Comparison of ENCODE assay signal across 19 mouse cellular contexts in the genomic region with DNA sequence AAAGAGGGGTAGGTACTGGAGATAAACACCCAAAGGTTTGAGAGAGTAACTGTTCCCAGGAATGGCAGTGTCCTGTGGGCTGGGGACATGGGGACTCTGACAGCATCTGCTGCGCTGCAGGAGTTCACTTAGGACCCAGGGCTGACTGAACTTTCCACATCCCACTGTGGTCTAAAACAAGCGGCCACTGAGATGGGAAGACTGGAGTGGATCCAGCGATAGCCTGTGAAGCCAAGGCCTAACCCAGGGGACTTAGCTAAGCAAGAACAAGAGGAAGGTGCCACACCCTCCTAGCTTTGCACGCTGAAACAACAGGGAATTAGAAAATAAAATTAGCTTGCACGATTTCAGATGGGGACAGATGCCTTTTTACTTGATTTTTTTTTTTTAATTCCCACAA.
DNase-seq lines count a peak whose midpoint lies in the region; ATAC-seq and TF ChIP-seq lines count a peak whose summit lies in the region.
"Had no signal": no experiment of that assay in that cellular context is flagged by ENCODE, and none has a peak within 500 bp of the region (broad histone marks: within the 10 kb centered on the region; RNA-seq: fewer than 3 reads in every experiment).

No protein-coding gene starts in this region.

- H3K4me1 ChIP-seq in limb, embryonic 15.5 days, result peaks cover 37% of the 10 kb centered on the region
- H3K4me1 ChIP-seq: hindbrain, embryonic 13.5 days; liver, embryonic 15.5 days; neural tube, embryonic 13.5 days had no signal

- H3K36me3 ChIP-seq in limb, embryonic 15.5 days, result no peaks in the 10 kb centered on the region
- H3K36me3 ChIP-seq: heart, embryonic 15.5 days; hindbrain, embryonic 13.5 days; liver, embryonic 15.5 days; neural tube, embryonic 13.5 days had no signal

- ATAC-seq in limb, embryonic 15.5 days (ENCODE audit: insufficient number of reproducible peaks, low FRiP score, low TSS enrichment, low read depth), result no peak
- no peak for ATAC-seq in erythroid progenitor cell, adult 5-6 weeks (replicated peaks; ENCODE audit: low FRiP score, poor library complexity, severe bottlenecking)
- ATAC-seq: forebrain, embryonic 16.5 days had no signal

- H3K9ac ChIP-seq in limb, embryonic 15.5 days, result no peak overlapping the region
- H3K9ac ChIP-seq: heart, embryonic 15.5 days; hindbrain, embryonic 13.5 days; liver, embryonic 15.5 days; neural tube, embryonic 13.5 days had no signal

- H3K9me3 ChIP-seq in limb, embryonic 15.5 days, result no peaks in the 10 kb centered on the region
- H3K9me3 ChIP-seq: heart, embryonic 15.5 days; hindbrain, embryonic 13.5 days; liver, embryonic 15.5 days; neural tube, embryonic 13.5 days had no signal

- H3K27me3 ChIP-seq in limb, embryonic 15.5 days, result no peaks in the 10 kb centered on the region
- H3K27me3 ChIP-seq: heart, embryonic 15.5 days; hindbrain, embryonic 13.5 days; liver, embryonic 15.5 days; neural tube, embryonic 13.5 days had no signal

- no peak overlapping the region for H3K4me3 ChIP-seq in layer of hippocampus, adult 2 months
- no peak overlapping the region for H3K4me3 ChIP-seq in limb, embryonic 15.5 days
- H3K4me3 ChIP-seq: erythroblast, embryonic 14.5 days; heart, embryonic 15.5 days; hindbrain, embryonic 13.5 days; liver, embryonic 15.5 days; neural tube, embryonic 13.5 days had no signal

- WGBS in limb, embryonic 15.5 days, result 40% methylated on average over 5 of the region's 5 CpGs

- peak overlapping the region; percentile 51 for H3K27ac ChIP-seq in layer of hippocampus, adult 2 months
- peak overlapping the region; percentile 27; the same call in 1 of the 2 replicates for H3K27ac ChIP-seq in limb, embryonic 15.5 days
- H3K27ac ChIP-seq: heart, embryonic 15.5 days; hindbrain, embryonic 13.5 days; liver, embryonic 15.5 days; neural tube, embryonic 13.5 days had no signal

- TF ChIP-seq CTCF in layer of hippocampus, adult 2 months (conservative IDR thresholded peaks at IDR 0.05), result no peak

- H3K4me2 ChIP-seq in limb, embryonic 15.5 days, result no peak overlapping the region
- H3K4me2 ChIP-seq: heart, embryonic 15.5 days; hindbrain, embryonic 13.5 days; liver, embryonic 15.5 days; midbrain, embryonic 11.5 days; neural tube, embryonic 13.5 days had no signal

- DNase-seq in layer of hippocampus, adult 2 months (ENCODE audit: low spot score in 2 of 2), result no peak
- DNase-seq in layer of hippocampus, postnatal 36 days, result no peak
- DNase-seq in gastrocnemius, adult 8-10 months (ENCODE audit: low spot score in 2 of 2), result peak; percentile 38 to 45
- DNase-seq in heart, adult 9 months (ENCODE audit: low spot score in 2 of 2), result peak; percentile 64 to 66
- no peak for DNase-seq in right cerebral cortex, postnatal 36 days (ENCODE audit: low spot score in 2 of 2)
- DNase-seq: cerebellum, adult 2 months; cerebellum, postnatal 36 days; kidney, adult 8-10 months; kidney, postnatal 25 days; thymus, postnatal 14 days had no signal

Comparison
In these comparisons a context has a peak if more than half of its experiments do, and no peak if none do; other contexts are left out.
1. DNase-seq: peak in gastrocnemius, adult 8-10 months (2 of 2) and heart, adult 9 months (2 of 2); none in layer of hippocampus, adult 2 months (0 of 2), layer of hippocampus, postnatal 36 days (0 of 2) and right cerebral cortex, postnatal 36 days (0 of 2).